Mouse (Mus musculus): ENCODE measurements around the gene Asb4. TPM values are rescaled to one million over a fixed set of nuclear protein-coding genes. Genes with fewer than 3 reads are reported as not detected.

The Asb4 gene
- polyA plus RNA-seq, 1 experiment from 2014 or later, result 18.7 TPM

- Histone ChIP-seq H3K9ac (no peak overlapping the region), H3K9me3 (replicated peaks) (no peaks in the 10 kb centered on the region), H3K27me3 (no peaks in the 10 kb centered on the region), H3K4me2 (replicated peaks) (no peak overlapping the region), H3K4me3 (no peak overlapping the region), H3K27ac (no peak overlapping the region), H3K4me1 (no peaks in the 10 kb centered on the region), H3K36me3 (no peaks in the 10 kb centered on the region)
- ATAC-seq (ENCODE audit: low FRiP score), result no peak
- WGBS, result 97% methylated on average over 4 of the region's 4 CpGs
Observed at GRCm38 (mm10) chr6:5429982-5430550, 46.9 kb downstream of the Asb4 start.

- Histone ChIP-seq H3K4me1 (no peaks in the 10 kb centered on the region), H3K27me3 (no peaks in the 10 kb centered on the region), H3K9me3 (replicated peaks) (no peaks in the 10 kb centered on the region), H3K9ac (no peak overlapping the region), H3K27ac (no peak overlapping the region), H3K4me3 (no peak overlapping the region), H3K4me2 (replicated peaks) (no peak overlapping the region), H3K36me3 (no peaks in the 10 kb centered on the region)
- 81% methylated on average over 2 of the region's 2 CpGs for WGBS
- no peak for ATAC-seq (ENCODE audit: low FRiP score)
Observed at GRCm38 (mm10) chr6:5433887-5434286, 50.7 kb downstream of the Asb4 start.

- WGBS, result 40% methylated on average over 4 of the region's 4 CpGs
- H3K4me2 ChIP-seq (replicated peaks), result no peak overlapping the region
- no peaks in the 10 kb centered on the region for H3K27me3 ChIP-seq
- no peak overlapping the region for H3K9ac ChIP-seq
- H3K4me1 ChIP-seq, result peaks cover under 1% of the 10 kb centered on the region; the same call in 1 of the 2 replicates
- no peak for ATAC-seq (ENCODE audit: low FRiP score)
- no peaks in the 10 kb centered on the region for H3K36me3 ChIP-seq
- H3K9me3 ChIP-seq (replicated peaks), result no peaks in the 10 kb centered on the region
- H3K4me3 ChIP-seq, result no peak overlapping the region
- H3K27ac ChIP-seq, result no peak overlapping the region
Observed at GRCm38 (mm10) chr6:5437757-5438156, 54.6 kb downstream of the Asb4 start.

- Histone ChIP-seq H3K9ac (no peak overlapping the region), H3K9me3 (replicated peaks) (no peaks in the 10 kb centered on the region)
- WGBS, result 83% methylated on average over 6 of the region's 6 CpGs
Observed at GRCm38 (mm10) chr6:5441221-5441620, 58.0 kb downstream of the Asb4 start.

GRCm38 (mm10) chr6:5442316-5443085, 59.3 kb downstream of the Asb4 start:
- H3K27me3 ChIP-seq, result no peaks in the 10 kb centered on the region
- H3K27ac ChIP-seq, result no peak overlapping the region
- no peaks in the 10 kb centered on the region for H3K36me3 ChIP-seq
- peak overlapping the region; percentile 24 for H3K4me2 ChIP-seq (replicated peaks)
- no peaks in the 10 kb centered on the region for H3K9me3 ChIP-seq (replicated peaks)
- H3K4me1 ChIP-seq, result peaks cover 7% of the 10 kb centered on the region; the same call in 1 of the 2 replicates
- H3K9ac ChIP-seq, result no peak overlapping the region
- H3K4me3 ChIP-seq, result no peak overlapping the region
- WGBS, result 13% methylated on average over 14 of the region's 14 CpGs
- ATAC-seq (ENCODE audit: low FRiP score), result no peak

More at GRCm38 (mm10) chr6:5441221-5441620, 58.0 kb downstream of the Asb4 start:
- no peak for ATAC-seq (ENCODE audit: low FRiP score)
- no peaks in the 10 kb centered on the region for H3K27me3 ChIP-seq
- H3K36me3 ChIP-seq, result no peaks in the 10 kb centered on the region
- H3K4me3 ChIP-seq, result no peak overlapping the region
- no peak overlapping the region for H3K27ac ChIP-seq
- no peak overlapping the region for H3K4me2 ChIP-seq (replicated peaks)
- peaks cover 7% of the 10 kb centered on the region; the same call in 1 of the 2 replicates for H3K4me1 ChIP-seq

GRCm38 (mm10) chr6:5443104-5443863, 60.1 kb downstream of the Asb4 start:
- Histone ChIP-seq H3K27me3 (no peaks in the 10 kb centered on the region), H3K4me3 (no peak overlapping the region), H3K4me1 (peaks cover 7% of the 10 kb centered on the region; the same call in 1 of the 2 replicates), H3K27ac (no peak overlapping the region), H3K4me2 (replicated peaks) (peak overlapping the region; percentile 24), H3K9ac (no peak overlapping the region), H3K9me3 (replicated peaks) (no peaks in the 10 kb centered on the region), H3K36me3 (no peaks in the 10 kb centered on the region)
- no peak for ATAC-seq (ENCODE audit: low FRiP score)
- WGBS, result 34% methylated on average over 13 of the region's 13 CpGs

GRCm38 (mm10) chr6:5444331-5444898, 61.2 kb downstream of the Asb4 start:
- ATAC-seq (ENCODE audit: low FRiP score), result no peak
- Histone ChIP-seq H3K27me3 (no peaks in the 10 kb centered on the region), H3K4me2 (replicated peaks) (no peak overlapping the region), H3K4me1 (peaks cover 7% of the 10 kb centered on the region; the same call in 1 of the 2 replicates), H3K4me3 (no peak overlapping the region), H3K9ac (no peak overlapping the region), H3K9me3 (replicated peaks) (no peaks in the 10 kb centered on the region), H3K36me3 (no peaks in the 10 kb centered on the region), H3K27ac (no peak overlapping the region)
- WGBS, result 94% methylated on average over 5 of the region's 5 CpGs

- H3K9me3 ChIP-seq (replicated peaks), result no peaks in the 10 kb centered on the region
- WGBS, result 77% methylated on average over 4 of the region's 4 CpGs
- H3K27ac ChIP-seq, result no peak overlapping the region
- no peak overlapping the region for H3K4me2 ChIP-seq (replicated peaks)
- H3K27me3 ChIP-seq, result no peaks in the 10 kb centered on the region
- H3K36me3 ChIP-seq, result no peaks in the 10 kb centered on the region
- no peak overlapping the region for H3K4me3 ChIP-seq
- ATAC-seq (ENCODE audit: low FRiP score), result no peak
- H3K4me1 ChIP-seq, result peaks cover 7% of the 10 kb centered on the region; the same call in 1 of the 2 replicates
- no peak overlapping the region for H3K9ac ChIP-seq
Observed at GRCm38 (mm10) chr6:5447013-5447412, 63.8 kb downstream of the Asb4 start.

- 22% methylated on average over 6 of the region's 6 CpGs for WGBS
- H3K4me2 ChIP-seq (replicated peaks), result no peak overlapping the region
- peak; percentile 85 for ATAC-seq (ENCODE audit: low FRiP score)
- H3K36me3 ChIP-seq, result no peaks in the 10 kb centered on the region
- peaks cover 7% of the 10 kb centered on the region; the same call in 1 of the 2 replicates for H3K4me1 ChIP-seq
- H3K27me3 ChIP-seq, result no peaks in the 10 kb centered on the region
- H3K9me3 ChIP-seq (replicated peaks), result no peaks in the 10 kb centered on the region
- no peak overlapping the region for H3K4me3 ChIP-seq
- no peak overlapping the region for H3K9ac ChIP-seq
- peak overlapping the region; percentile 14; the same call in 1 of the 2 replicates for H3K27ac ChIP-seq
Observed at GRCm38 (mm10) chr6:5447546-5447945, 64.4 kb downstream of the Asb4 start.

GRCm38 (mm10) chr6:5448396-5448795, 65.2 kb downstream of the Asb4 start:
- no peak overlapping the region for H3K4me3 ChIP-seq
- H3K27me3 ChIP-seq, result no peaks in the 10 kb centered on the region
- H3K9ac ChIP-seq, result no peak overlapping the region
- H3K27ac ChIP-seq, result no peak overlapping the region
- no peak for ATAC-seq (ENCODE audit: low FRiP score)
- H3K4me2 ChIP-seq (replicated peaks), result no peak overlapping the region
- H3K36me3 ChIP-seq, result no peaks in the 10 kb centered on the region
- WGBS, result 52% methylated on average over 4 of the region's 4 CpGs
- no peaks in the 10 kb centered on the region for H3K9me3 ChIP-seq (replicated peaks)
- no peaks in the 10 kb centered on the region for H3K4me1 ChIP-seq

- Histone ChIP-seq H3K4me2 (replicated peaks) (no peak overlapping the region), H3K9ac (no peak overlapping the region), H3K9me3 (replicated peaks) (no peaks in the 10 kb centered on the region), H3K4me1 (no peaks in the 10 kb centered on the region), H3K27me3 (no peaks in the 10 kb centered on the region), H3K4me3 (no peak overlapping the region), H3K27ac (no peak overlapping the region), H3K36me3 (no peaks in the 10 kb centered on the region)
- ATAC-seq (ENCODE audit: low FRiP score), result no peak
- WGBS, result 92% methylated on average over 5 of the region's 5 CpGs
Observed at GRCm38 (mm10) chr6:5449878-5450277, 66.7 kb downstream of the Asb4 start.

GRCm38 (mm10) chr6:5455836-5456235, 72.7 kb downstream of the Asb4 start:
- no peak for ATAC-seq (ENCODE audit: low FRiP score)
- Histone ChIP-seq H3K36me3 (no peaks in the 10 kb centered on the region), H3K4me2 (replicated peaks) (no peak overlapping the region), H3K4me3 (no peak overlapping the region), H3K9ac (no peak overlapping the region), H3K27ac (no peak overlapping the region), H3K27me3 (no peaks in the 10 kb centered on the region), H3K9me3 (replicated peaks) (no peaks in the 10 kb centered on the region), H3K4me1 (no peaks in the 10 kb centered on the region)
- 84% methylated on average over 3 of the region's 3 CpGs for WGBS

Data from hindbrain, embryonic 12.5 days (tissue).